In the genomic region with DNA sequence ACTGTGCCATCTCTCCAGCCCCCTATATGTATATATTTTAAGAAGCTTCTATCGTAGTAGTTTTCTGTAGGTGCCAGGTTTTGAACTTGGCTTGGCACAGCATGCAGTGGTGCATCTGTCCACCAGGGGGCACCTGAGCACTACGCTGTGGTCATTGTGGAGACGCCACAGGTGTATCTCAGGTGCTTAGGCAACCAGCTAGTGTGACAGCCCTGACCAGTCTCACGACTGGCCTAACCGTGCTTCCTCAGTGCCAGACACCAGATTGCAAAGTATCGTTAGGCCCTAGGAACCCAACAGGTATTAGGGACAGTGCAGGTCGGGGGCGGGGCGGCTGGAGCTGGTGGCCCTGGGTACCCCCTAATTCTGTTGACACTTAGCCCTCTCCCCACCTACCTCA, we compare ENCODE assay signal across 9 mouse cellular contexts. TPM values are rescaled to one million over a fixed set of nuclear protein-coding genes. Genes with fewer than 3 reads are reported as not detected.
A peak's percentile ranks its signal among the peaks of the same experiment; 100 is the strongest.
DNase-seq lines count a peak whose midpoint lies in the region; ATAC-seq lines count a peak whose summit lies in the region.
"Had no signal": no experiment of that assay in that cellular context is flagged by ENCODE, and none has a peak within 500 bp of the region (broad histone marks: within the 10 kb centered on the region; RNA-seq: fewer than 3 reads in every experiment).

No protein-coding gene starts in this region.

- no peak overlapping the region for H3K27ac ChIP-seq in kidney, embryonic 16.5 days (ENCODE audit: low read length)
- H3K27ac ChIP-seq: embryonic facial prominence, embryonic 13.5 days; limb, embryonic 15.5 days had no signal

- H3K4me1 ChIP-seq in kidney, embryonic 16.5 days (ENCODE audit: insufficient read depth, low read length): no peaks in the 10 kb centered on the region
- H3K4me1 ChIP-seq: embryonic facial prominence, embryonic 13.5 days; limb, embryonic 15.5 days had no signal

- no peak overlapping the region for H3K4me2 ChIP-seq in kidney, embryonic 16.5 days (replicated peaks; ENCODE audit: low read depth, low read length)
- H3K4me2 ChIP-seq: embryonic facial prominence, embryonic 13.5 days; limb, embryonic 15.5 days had no signal

- H3K36me3 ChIP-seq in kidney, embryonic 16.5 days (ENCODE audit: insufficient read depth, low read length): no peaks in the 10 kb centered on the region
- H3K36me3 ChIP-seq: embryonic facial prominence, embryonic 13.5 days; limb, embryonic 15.5 days had no signal

- DNase-seq in kidney, adult 11 months: peak; percentile 17
- peak; percentile 68 for DNase-seq in ES-CJ7 (ENCODE audit: low read depth, low spot score)
- DNase-seq in c-Kit-positive CD71-positive TER-119-positive erythroid progenitor cells, embryonic 14.5 days (ENCODE audit: low spot score): peak; percentile 37
- peak; percentile 35 for DNase-seq in lung, postnatal 10 days
- peak; percentile 69 to 72 for DNase-seq in thymus, postnatal 36 days

- H3K9ac ChIP-seq in kidney, embryonic 16.5 days (replicated peaks; ENCODE audit: low read length): no peak overlapping the region
- H3K9ac ChIP-seq: embryonic facial prominence, embryonic 13.5 days; limb, embryonic 15.5 days had no signal

- no peaks in the 10 kb centered on the region for H3K9me3 ChIP-seq in kidney, embryonic 16.5 days (ENCODE audit: low read length)
- H3K9me3 ChIP-seq: embryonic facial prominence, embryonic 13.5 days; limb, embryonic 15.5 days had no signal

- H3K27me3 ChIP-seq in kidney, embryonic 16.5 days (ENCODE audit: insufficient read depth, low read length): no peaks in the 10 kb centered on the region
- H3K27me3 ChIP-seq: embryonic facial prominence, embryonic 13.5 days; limb, embryonic 15.5 days had no signal

- H3K4me3 ChIP-seq in kidney, embryonic 16.5 days (ENCODE audit: low read length): no peak overlapping the region
- H3K4me3 ChIP-seq: limb, embryonic 15.5 days had no signal

- WGBS in kidney, embryonic 16.5 days: 76% methylated on average over 9 of the region's 9 CpGs

- ATAC-seq in kidney, embryonic 16.5 days (ENCODE audit: low FRiP score, low TSS enrichment): no peak
- no peak for ATAC-seq in inflammation-experienced regulatory T-cells, adult 6 months

RNA-seq across cellular contexts. Expression of a gene that starts 35.6 kb away (rescaled TPM):
- polyA plus RNA-seq in kidney, embryonic 16.5 days (2015; fragmentation: Nextera tagmentation; extraction: Ambion mirVana): 8.6 and 10.9 TPM in 2 replicates
- polyA plus RNA-seq in inflammation-experienced regulatory T-cells, adult 6 months (2017; shearing (Covaris generic)): under 1 TPM in 1 of 3 experiments, not detected in 2; 0.23 TPM

Comparison
In these comparisons a context has a peak if more than half of its experiments do, and no peak if none do; other contexts are left out.
1. DNase-seq: peak in every context shown above with its lines; median percentile 70 in thymus, postnatal 36 days; 68 in ES-CJ7; 37 in c-Kit-positive CD71-positive TER-119-positive erythroid progenitor cells, embryonic 14.5 days; 35 in lung, postnatal 10 days; 17 in kidney, adult 11 months.